In the genomic region with DNA sequence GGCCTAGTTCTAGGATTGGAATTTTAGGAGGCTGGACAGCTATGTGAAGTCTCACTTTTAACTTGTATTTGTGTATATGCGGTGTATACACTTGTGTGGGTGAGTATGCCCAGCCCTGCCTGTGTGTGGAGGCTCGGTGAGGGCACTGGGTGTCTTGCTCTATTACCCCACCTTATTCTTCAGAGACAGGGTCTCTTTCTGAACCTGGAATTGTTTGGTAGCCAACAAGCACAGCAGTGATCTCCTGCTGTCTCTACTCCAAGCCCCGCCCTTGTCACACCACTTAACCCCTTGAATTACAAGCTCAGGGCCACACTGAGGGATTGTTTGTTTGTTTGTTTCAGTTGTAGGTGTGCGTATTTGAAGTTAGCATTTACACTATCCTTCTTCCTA, we compare ENCODE assay signal across 8 mouse cellular contexts. TPM values are rescaled to one million over a fixed set of nuclear protein-coding genes. Genes with fewer than 3 reads are reported as not detected.
A peak's percentile ranks its signal among the peaks of the same experiment; 100 is the strongest.
DNase-seq lines count a peak whose midpoint lies in the region; ATAC-seq lines count a peak whose summit lies in the region.

No protein-coding gene starts in this region.

- WGBS in heart, embryonic 15.5 days, result 58% methylated on average over 4 of the region's 4 CpGs
- 59% methylated on average over 4 of the region's 4 CpGs for WGBS in hindbrain, embryonic 12.5 days

- H3K9me3 ChIP-seq in heart, embryonic 15.5 days (replicated peaks), result no peaks in the 10 kb centered on the region
- H3K9me3 ChIP-seq in hindbrain, embryonic 12.5 days (replicated peaks), result no peaks in the 10 kb centered on the region

- peaks cover 34% of the 10 kb centered on the region for H3K4me1 ChIP-seq in heart, embryonic 15.5 days (replicated peaks)
- peaks cover 18% of the 10 kb centered on the region for H3K4me1 ChIP-seq in hindbrain, embryonic 12.5 days

- H3K36me3 ChIP-seq in heart, embryonic 15.5 days, result no peaks in the 10 kb centered on the region
- no peaks in the 10 kb centered on the region for H3K36me3 ChIP-seq in hindbrain, embryonic 12.5 days

- peak overlapping the region; percentile 95 for H3K4me2 ChIP-seq in heart, embryonic 15.5 days
- peak overlapping the region; percentile 89 for H3K4me2 ChIP-seq in hindbrain, embryonic 12.5 days (replicated peaks)

- DNase-seq in heart, adult 8-10 months (ENCODE audit: low spot score), result no peak
- DNase-seq in MEL-GATA-1-ER (ENCODE audit: extremely low read depth, low read depth), result peak; percentile 39
- no peak for DNase-seq in urinary bladder, postnatal 36 days (ENCODE audit: low spot score in 2 of 2)
- no peak for DNase-seq in left cerebral cortex, adult 11 months (ENCODE audit: low spot score)
- DNase-seq in left cerebral cortex, adult 8-10 months (ENCODE audit: low spot score in 2 of 2), result no peak

- no peaks in the 10 kb centered on the region for H3K27me3 ChIP-seq in heart, embryonic 15.5 days
- H3K27me3 ChIP-seq in hindbrain, embryonic 12.5 days, result no peaks in the 10 kb centered on the region

- peak overlapping the region; percentile 70 for H3K4me3 ChIP-seq in heart, embryonic 15.5 days
- peak overlapping the region; percentile 43 for H3K4me3 ChIP-seq in hindbrain, embryonic 12.5 days

- peak overlapping the region; percentile 89 for H3K27ac ChIP-seq in heart, embryonic 15.5 days
- H3K27ac ChIP-seq in hindbrain, embryonic 12.5 days, result no peak overlapping the region

- peak overlapping the region; percentile 85 for H3K9ac ChIP-seq in heart, embryonic 15.5 days
- H3K9ac ChIP-seq in hindbrain, embryonic 12.5 days, result peak overlapping the region; percentile 69; the same call in 1 of the 2 replicates

- no peak for ATAC-seq in heart, embryonic 15.5 days (replicated peaks; ENCODE audit: insufficient number of reproducible peaks, insufficient read depth, low FRiP score, low read depth)
- ATAC-seq in hindbrain, embryonic 12.5 days (ENCODE audit: low FRiP score), result peak; percentile 15; the same call in 1 of the 2 replicates
- ATAC-seq in megakaryocyte, adult 5-6 weeks (ENCODE audit: poor library complexity, severe bottlenecking), result peak; percentile 10; the same call in 1 of the 2 replicates

RNA-seq across cellular contexts. Expression of a gene that starts 0.4 kb away (rescaled TPM):
- 3.9 and 8.2 TPM in 2 replicates for polyA plus RNA-seq in heart, embryonic 15.5 days (2015; fragmentation: Nextera tagmentation; extraction: Ambion mirVana)
- total RNA-seq in heart, adult 8-10 months (2022), result 1 to 10 TPM; 4.8 to 5.8 (median 5.4) TPM
- polyA plus RNA-seq in hindbrain, embryonic 12.5 days (2016; fragmentation: Nextera tagmentation; extraction: Ambion mirVana), result 2.5 and 2.9 TPM in 2 replicates
- 6.6 and 8.8 TPM in 2 replicates for total RNA-seq in megakaryocyte, adult 5-6 weeks (2015)
- 19.2 and 21.2 TPM in 2 replicates for total RNA-seq in megakaryocyte, adult 5-6 weeks (2017)
- 1 to 10 TPM; 4.3 to 7.0 (median 6.4) TPM for total RNA-seq in left cerebral cortex, adult 8-10 months (2022)

RNA-seq across cellular contexts. Expression of a gene that starts 4.8 kb away (rescaled TPM):
- polyA plus RNA-seq in heart, embryonic 15.5 days (2015; fragmentation: Nextera tagmentation; extraction: Ambion mirVana), result 2.0 and 10.1 TPM in 2 replicates
- under 1 TPM in 3 of 4 experiments, not detected in 1; 0.22 to 0.84 (median 0.43) TPM for total RNA-seq in heart, adult 8-10 months (2022)
- 1.6 and 1.9 TPM in 2 replicates for polyA plus RNA-seq in hindbrain, embryonic 12.5 days (2016; fragmentation: Nextera tagmentation; extraction: Ambion mirVana)
- 3.2 and 5.9 TPM in 2 replicates for total RNA-seq in megakaryocyte, adult 5-6 weeks (2015)
- 3.5 and 3.6 TPM in 2 replicates for total RNA-seq in megakaryocyte, adult 5-6 weeks (2017)
- under 1 TPM in 1 of 4 experiments, not detected in 3; 0.32 TPM for total RNA-seq in left cerebral cortex, adult 8-10 months (2022)

RNA-seq across cellular contexts. Expression of a gene that starts 16.7 kb away (rescaled TPM):
- polyA plus RNA-seq in heart, embryonic 15.5 days (2015; fragmentation: Nextera tagmentation; extraction: Ambion mirVana), result 5.3 and 6.7 TPM in 2 replicates
- 1 to 10 TPM; 5.2 to 7.7 (median 6.5) TPM for total RNA-seq in heart, adult 8-10 months (2022)
- 5.9 and 6.0 TPM in 2 replicates for polyA plus RNA-seq in hindbrain, embryonic 12.5 days (2016; fragmentation: Nextera tagmentation; extraction: Ambion mirVana)
- 12.6 and 13.9 TPM in 2 replicates for total RNA-seq in megakaryocyte, adult 5-6 weeks (2015)
- total RNA-seq in megakaryocyte, adult 5-6 weeks (2017), result 7.9 and 8.9 TPM in 2 replicates
- total RNA-seq in left cerebral cortex, adult 8-10 months (2022), result 100 to 1,000 TPM; 127 to 156 (median 131) TPM

RNA-seq across cellular contexts. Expression of a gene that starts 40.4 kb away (rescaled TPM):
- 233 and 272 TPM in 2 replicates for polyA plus RNA-seq in heart, embryonic 15.5 days (2015; fragmentation: Nextera tagmentation; extraction: Ambion mirVana)
- total RNA-seq in heart, adult 8-10 months (2022), result 100 to 1,000 TPM; 313 to 324 (median 318) TPM
- 163 and 165 TPM in 2 replicates for polyA plus RNA-seq in hindbrain, embryonic 12.5 days (2016; fragmentation: Nextera tagmentation; extraction: Ambion mirVana)
- total RNA-seq in megakaryocyte, adult 5-6 weeks (2015), result 91.9 and 106 TPM in 2 replicates
- 72.8 and 81.9 TPM in 2 replicates for total RNA-seq in megakaryocyte, adult 5-6 weeks (2017)
- total RNA-seq in left cerebral cortex, adult 8-10 months (2022), result 10 to 100 TPM; 74.9 to 79.0 (median 77.2) TPM

RNA-seq across cellular contexts. Expression of a gene that starts 40.5 kb away (rescaled TPM):
- polyA plus RNA-seq in heart, embryonic 15.5 days (2015; fragmentation: Nextera tagmentation; extraction: Ambion mirVana), result 66.1 and 93.1 TPM in 2 replicates
- 10 to 100 TPM; 14.3 to 18.7 (median 15.6) TPM for total RNA-seq in heart, adult 8-10 months (2022)
- polyA plus RNA-seq in hindbrain, embryonic 12.5 days (2016; fragmentation: Nextera tagmentation; extraction: Ambion mirVana), result 140 and 142 TPM in 2 replicates
- 195 and 225 TPM in 2 replicates for total RNA-seq in megakaryocyte, adult 5-6 weeks (2015)
- 181 and 231 TPM in 2 replicates for total RNA-seq in megakaryocyte, adult 5-6 weeks (2017)
- total RNA-seq in left cerebral cortex, adult 8-10 months (2022), result 10 to 100 TPM; 25.9 to 32.9 (median 30.5) TPM

Comparison
In these comparisons a context has a peak if more than half of its experiments do, and no peak if none do; other contexts are left out.
1. RNA of a gene that starts 16.7 kb away (total RNA-seq): 127 to 156 TPM in left cerebral cortex, adult 8-10 months; 7.9 to 13.9 TPM in megakaryocyte, adult 5-6 weeks and 5.2 to 7.7 TPM in heart, adult 8-10 months; every median in the first group is over 4 times any median in the second.